Mouse (Mus musculus) adrenal gland, postnatal 10 days (tissue): ENCODE measurements around the gene Rgs6. TPM values are rescaled to one million over a fixed set of nuclear protein-coding genes. Genes with fewer than 3 reads are reported as not detected.

Source experiments
- DNase-seq: peaks from one replicate; pipeline ENCODE4 v3.0.0; 2021; ENCODE audit warnings: mixed read lengths
- total RNA-seq, 2 experiments: library from RNA; stranded (reverse); gene quantifications; 2 replicates each; pipeline ENCODE4 v1.2.3; 2021

Rgs6 gene
- total RNA-seq, 2 experiments from 2014 or later = 2.1 to 3.1 TPM

- no peak for DNase-seq
Observed at GRCm38 (mm10) chr12:83131405-83131804, 543.3 kb downstream of the Rgs6 start.

DNA sequence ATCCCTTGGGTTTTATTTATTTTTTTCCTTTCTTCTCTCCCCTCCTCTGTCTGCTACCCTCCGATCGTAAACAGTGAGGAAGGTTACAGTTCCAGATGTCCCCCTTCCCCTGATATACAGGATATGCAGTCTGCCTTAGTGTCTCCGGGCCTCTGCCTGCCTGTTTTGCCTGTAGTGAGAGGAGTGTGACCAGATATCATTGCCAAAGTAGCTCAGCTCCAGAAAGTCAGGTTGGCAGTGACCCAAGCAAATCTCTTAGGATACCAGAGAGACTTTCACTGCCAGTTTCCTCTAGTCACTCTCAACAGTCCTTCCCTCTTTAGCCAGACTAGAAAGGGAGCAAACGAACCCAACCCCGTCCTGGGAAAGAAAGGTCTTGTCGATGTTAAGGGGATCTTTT lies 545.7 kb downstream of the Rgs6 start:
- peak; percentile 79 for DNase-seq

DNA sequence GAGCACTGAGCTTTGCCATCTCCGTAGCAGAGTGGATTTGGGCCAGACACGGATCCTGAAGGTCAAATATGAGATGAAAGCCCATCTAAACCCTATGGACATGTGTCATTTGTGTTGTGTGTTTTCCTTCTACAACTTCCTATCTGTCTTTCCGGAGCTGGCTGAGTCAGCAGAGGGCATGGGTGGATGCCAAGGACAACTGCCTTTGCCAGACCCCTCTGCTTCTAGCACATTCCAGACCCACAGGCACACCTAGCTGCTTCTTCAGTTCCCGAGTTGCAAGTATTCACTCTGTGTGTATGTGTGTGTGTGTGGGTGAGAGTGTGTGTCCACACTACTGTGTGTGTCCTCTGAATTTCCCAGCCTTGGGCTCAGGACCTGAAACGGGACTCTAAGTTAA lies 547.9 kb downstream of the Rgs6 start:
- DNase-seq = peak; percentile 60

- DNase-seq = no peak
Observed at GRCm38 (mm10) chr12:83136460-83136859, 548.4 kb downstream of the Rgs6 start.

- DNase-seq = peak; percentile 28
Observed at GRCm38 (mm10) chr12:83137001-83137400, 548.9 kb downstream of the Rgs6 start.

DNA sequence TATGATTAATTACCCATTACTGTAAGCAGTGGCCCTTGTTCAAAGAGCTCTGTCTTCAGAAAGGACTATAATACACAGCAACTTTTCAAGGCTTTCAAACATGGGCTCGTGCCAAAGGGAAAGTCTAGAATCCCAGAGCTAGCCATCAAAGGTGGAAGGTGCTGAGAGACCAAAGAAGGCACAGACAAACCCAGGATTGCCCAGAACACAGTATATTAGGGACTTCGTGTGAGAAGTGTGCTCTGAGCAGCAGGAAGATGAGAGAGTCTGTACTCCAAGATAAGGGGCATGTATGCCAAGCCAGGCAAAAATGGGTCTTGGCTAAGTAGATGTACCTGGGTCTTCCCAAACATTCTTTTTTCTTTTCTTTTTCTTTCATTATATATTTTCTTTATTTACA lies 553.1 kb downstream of the Rgs6 start:
- DNase-seq = no peak

DNA sequence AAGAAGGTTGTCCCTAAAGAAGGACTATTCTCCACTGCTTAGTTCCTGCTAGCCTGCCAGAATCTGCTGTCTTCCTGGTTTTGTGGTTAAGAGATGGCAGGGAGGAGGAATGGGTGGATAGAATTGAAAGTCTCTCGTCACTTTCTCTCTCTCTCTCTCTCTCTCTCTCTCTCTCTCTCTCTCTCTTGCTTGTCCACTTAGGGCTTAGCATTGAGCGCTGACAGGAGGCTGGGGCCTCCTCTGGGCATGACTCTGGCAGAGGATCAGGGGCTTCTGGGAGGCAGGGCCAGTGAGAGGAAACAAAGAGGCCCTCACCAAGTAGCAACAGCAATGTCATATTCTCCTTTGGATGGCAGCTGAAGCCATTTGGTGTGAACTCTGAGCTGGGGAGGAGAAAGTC lies 554.4 kb downstream of the Rgs6 start:
- DNase-seq = no peak

GRCm38 (mm10) chr12:83143071-83143470 lies 555.0 kb downstream of the Rgs6 start:
- DNase-seq = no peak

- DNase-seq = no peak
Observed at GRCm38 (mm10) chr12:83143574-83143973, 555.5 kb downstream of the Rgs6 start.

- no peak for DNase-seq
Observed at GRCm38 (mm10) chr12:83145074-83145473, 557.0 kb downstream of the Rgs6 start.

DNA sequence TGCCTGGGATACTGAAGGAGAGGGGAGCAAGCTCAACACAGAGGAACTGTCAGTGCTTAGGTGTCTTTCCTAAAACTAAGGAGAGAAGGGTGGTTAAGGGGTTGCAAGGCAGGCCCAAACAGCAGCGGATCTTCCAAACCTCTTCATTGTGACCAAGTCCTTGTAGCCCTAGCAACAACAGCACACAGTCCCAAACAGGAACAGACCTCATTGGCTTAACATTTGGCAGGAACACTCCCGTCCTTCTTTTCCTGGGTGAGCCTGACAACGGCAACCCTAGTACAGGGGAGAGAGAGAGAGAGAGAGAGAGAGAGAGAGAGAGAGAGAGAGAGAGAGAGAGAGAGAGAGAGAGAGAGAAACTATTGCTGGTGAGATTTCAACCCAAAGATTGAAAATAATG lies 557.8 kb downstream of the Rgs6 start:
- DNase-seq = no peak

DNA sequence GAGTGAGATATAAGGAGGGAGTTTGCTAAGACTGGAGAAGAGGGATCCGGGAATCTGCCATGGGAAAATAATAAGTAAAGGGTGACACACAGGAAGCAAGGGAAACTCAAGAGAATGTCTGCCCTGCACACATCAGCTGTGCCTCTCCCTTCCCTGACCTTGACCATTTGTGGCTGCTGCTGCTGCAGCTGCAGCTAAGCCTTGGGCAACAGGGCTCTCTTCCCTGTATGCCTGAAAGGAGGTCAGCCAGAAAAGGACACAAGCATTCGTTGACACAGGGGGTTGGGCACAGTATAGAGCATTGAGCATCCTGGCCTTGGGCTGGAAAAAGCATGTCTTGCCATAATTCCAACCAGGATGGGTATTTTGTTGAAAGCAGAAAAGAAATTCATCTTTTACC lies 558.8 kb downstream of the Rgs6 start:
- peak; percentile 48 for DNase-seq

- peak; percentile 67 for DNase-seq
Observed at GRCm38 (mm10) chr12:83150030-83150429, 561.9 kb downstream of the Rgs6 start.

DNA sequence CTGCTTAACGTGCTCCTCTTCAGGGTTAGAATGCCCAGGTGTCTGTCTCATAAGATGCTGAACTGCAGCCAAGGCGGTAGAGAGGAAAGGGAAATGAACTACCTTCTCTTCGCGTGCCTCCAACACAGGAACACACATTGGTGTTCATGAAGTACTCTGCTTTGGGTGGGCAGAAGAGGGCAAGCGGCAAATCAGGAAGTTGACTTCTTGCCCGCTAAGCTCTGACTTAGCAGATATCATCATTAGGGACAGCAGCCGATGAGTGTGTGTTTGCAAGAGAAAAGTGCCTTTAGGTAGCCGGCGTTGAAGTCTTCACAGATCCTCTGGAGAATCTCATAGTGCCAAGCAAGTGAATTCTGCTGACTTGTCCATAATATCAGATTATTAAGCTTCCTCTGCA lies 562.7 kb downstream of the Rgs6 start:
- no peak for DNase-seq

- peak; percentile 21 for DNase-seq
Observed at GRCm38 (mm10) chr12:83151474-83151873, 563.4 kb downstream of the Rgs6 start.

- DNase-seq = no peak
Observed at GRCm38 (mm10) chr12:83160211-83160610, 572.1 kb downstream of the Rgs6 start.

DNA sequence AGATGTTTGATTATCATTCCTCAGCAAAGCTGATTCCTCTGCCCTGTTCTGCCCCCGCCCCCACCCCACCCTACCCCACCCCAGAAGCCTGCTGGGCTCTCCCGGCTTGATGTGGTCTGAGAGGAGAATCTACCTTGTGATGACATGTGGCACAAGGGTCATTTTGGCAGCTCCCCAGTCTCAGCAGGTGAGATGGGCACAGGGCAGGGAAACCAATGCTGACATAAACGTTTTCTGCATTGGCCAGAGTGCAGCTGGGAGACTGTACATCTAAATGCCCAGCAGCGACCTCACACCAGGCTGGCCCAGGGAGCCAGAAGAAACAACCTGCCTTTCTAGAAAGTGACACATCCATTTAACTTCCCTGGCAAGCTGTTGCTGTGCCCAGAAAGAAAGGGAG lies 572.6 kb downstream of the Rgs6 start:
- no peak for DNase-seq

GRCm38 (mm10) chr12:83163721-83164120 lies 575.6 kb downstream of the Rgs6 start:
- no peak for DNase-seq

GRCm38 (mm10) chr12:83165058-83165457 lies 577.0 kb downstream of the Rgs6 start:
- DNase-seq = no peak

GRCm38 (mm10) chr12:83168310-83168709 lies 580.2 kb downstream of the Rgs6 start:
- no peak for DNase-seq

- no peak for DNase-seq
Observed at GRCm38 (mm10) chr12:83169495-83170209, 581.6 kb downstream of the Rgs6 start.

GRCm38 (mm10) chr12:83178770-83179169 lies 590.7 kb downstream of the Rgs6 start:
- DNase-seq = no peak

- DNase-seq = no peak
Observed at GRCm38 (mm10) chr12:83179860-83180259, 591.8 kb downstream of the Rgs6 start.

GRCm38 (mm10) chr12:83180561-83180960 lies 592.5 kb downstream of the Rgs6 start:
- no peak for DNase-seq

DNA sequence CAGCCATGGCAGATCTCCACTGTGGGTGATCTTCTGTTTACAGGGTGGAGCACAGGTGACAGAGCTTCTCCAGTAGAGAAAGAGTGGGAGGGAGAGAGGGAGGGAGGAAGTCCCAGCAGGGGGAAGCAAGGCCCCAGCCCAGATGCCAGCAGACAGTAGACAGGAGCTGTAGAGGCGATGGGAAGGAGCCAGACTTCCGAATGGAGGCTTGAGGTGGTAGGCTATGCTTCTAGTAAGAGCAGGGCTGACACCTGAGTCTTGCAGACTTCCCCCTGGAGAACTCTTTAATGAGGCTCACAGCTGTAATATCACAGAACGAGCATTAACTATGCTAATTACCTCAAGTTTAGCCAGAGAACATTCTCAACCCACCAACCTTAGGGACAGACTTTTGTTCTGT lies 613.6 kb downstream of the Rgs6 start:
- no peak for DNase-seq
